Mouse (Mus musculus) adrenal gland, postnatal 4 days (tissue): ENCODE measurements around the gene Pdcl2. TPM values are rescaled to one million over a fixed set of nuclear protein-coding genes. Genes with fewer than 3 reads are reported as not detected.
A peak's percentile ranks its signal among the peaks of the same experiment; 100 is the strongest.

Experiments
- DNase-seq, 2 experiments: peaks; one replicate each; pipeline ENCODE4 v3.0.0; 2021 to 2022; ENCODE audit warnings: low spot score in 2 of 2, mixed read lengths in 2 of 2
- total RNA-seq, 2 experiments: library from RNA; stranded (reverse); gene quantifications; 2 replicates each; pipeline ENCODE4 v1.2.3; 2021

Pdcl2 gene
- total RNA-seq, 2 experiments from 2014 or later, result not detected

DNA sequence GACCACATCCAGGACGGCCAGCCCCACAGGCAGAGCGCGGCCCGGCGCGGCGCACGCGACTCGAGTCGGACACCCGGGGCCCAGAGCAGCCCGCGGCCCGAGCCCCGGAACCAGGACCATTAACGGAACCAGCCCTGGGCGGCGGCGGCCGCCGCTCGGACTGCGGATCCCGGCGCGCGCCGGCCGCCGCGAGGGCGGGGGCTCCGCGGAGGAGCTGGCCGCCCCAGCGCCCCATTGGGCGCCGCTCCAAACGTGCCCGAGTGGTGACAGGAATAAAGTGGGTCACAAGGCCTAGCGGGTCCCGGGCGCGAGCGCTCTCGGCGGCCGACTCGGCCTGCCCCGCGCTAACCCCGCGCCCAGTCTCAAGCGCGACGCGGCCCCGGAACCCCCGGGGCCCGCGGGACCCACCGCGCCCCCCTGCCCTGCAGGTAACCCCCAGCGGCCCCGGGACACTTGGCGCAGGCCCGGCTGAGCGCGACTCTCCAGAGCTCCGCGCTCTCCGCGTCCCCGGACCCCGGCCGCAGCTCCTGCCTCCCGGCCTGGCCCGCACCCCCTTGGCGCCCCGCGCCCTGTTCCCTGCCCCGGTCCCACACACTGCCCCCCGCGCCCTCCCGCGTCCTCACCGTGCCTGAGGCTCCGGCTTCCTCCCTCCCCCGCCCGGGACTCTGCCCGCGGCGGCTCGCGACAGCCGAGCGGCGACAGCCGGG is 27.1 kb downstream of the Pdcl2 start:
- peak; percentile 62 to 72 for DNase-seq

DNA sequence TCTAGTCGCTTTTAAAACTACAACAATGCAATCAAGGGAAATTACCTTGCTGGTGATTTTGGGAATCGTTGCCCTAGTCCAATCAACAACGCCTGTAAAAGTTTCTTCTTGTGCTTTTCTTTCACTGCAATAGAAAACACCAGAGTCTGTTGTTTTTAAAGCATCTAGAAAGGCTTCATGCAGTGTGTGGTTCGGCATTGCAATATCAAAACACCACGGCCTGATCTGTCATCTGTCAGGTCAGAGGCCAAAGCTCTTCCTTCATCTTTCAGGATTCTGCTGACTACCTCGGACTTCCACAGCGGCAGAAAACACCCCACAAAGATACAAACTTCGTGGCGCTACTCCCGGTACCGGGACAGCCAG is 27.6 kb downstream of the Pdcl2 start:
- no peak for DNase-seq

DNA sequence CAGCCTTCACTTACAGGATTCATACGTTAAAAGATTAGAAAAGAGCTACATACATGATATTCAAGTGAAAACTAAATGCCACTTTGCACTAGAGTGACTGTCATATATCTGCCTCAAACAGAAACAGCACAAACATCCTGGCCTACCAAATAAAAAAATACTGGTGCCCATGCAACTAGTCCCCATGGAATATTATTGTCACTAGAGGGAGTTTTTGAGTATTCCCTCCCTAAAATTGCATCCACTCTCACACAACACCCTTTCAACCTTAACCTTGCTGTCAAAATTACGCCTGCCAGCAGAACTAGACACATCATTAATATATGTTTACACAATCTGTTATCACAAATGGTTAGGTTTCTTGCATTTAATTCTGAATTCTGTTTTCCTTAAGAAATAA is 28.9 kb downstream of the Pdcl2 start:
- no peak for DNase-seq

DNA sequence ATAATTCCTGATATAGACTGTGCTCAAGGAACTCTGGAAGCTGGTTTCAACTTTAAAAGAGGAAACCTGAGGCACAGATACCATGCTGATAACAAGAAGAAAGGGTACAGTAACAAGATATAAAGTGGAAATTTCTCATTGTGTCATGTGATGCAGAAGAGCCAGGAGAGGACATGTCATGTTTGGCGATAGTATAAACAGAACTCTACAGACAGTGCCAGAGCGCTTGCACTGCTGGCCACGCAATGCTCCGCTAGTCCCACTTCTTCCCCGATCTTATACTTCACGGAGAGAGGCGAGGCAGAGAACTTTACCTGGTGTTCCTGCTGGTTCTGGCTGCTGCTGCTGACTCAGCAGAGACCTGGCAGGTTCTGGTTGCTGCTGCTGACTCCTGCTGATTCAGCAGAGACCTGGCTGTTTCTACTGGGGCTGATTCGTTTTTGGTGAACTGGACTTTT is 41.7 kb downstream of the Pdcl2 start:
- no peak for DNase-seq

DNA sequence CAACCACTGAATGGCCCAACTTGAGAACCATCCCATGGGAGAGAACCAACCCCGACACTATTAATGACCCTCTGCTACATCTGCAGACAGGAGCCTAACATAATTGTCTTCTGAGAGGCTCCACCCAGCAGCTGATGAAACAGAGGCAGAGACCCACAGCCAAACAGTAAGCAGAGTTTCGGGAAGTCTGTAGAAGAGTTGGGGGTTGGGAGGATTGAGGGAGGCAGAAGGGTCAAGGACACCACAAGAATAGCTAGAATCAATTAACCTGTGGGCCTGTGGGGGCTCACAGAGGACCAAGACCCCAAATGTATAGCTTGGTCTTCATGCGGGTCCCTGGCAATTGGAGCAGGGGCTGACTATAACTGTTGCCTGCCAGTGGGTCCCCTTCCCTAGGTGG is 42.7 kb downstream of the Pdcl2 start:
- DNase-seq, result no peak

DNA sequence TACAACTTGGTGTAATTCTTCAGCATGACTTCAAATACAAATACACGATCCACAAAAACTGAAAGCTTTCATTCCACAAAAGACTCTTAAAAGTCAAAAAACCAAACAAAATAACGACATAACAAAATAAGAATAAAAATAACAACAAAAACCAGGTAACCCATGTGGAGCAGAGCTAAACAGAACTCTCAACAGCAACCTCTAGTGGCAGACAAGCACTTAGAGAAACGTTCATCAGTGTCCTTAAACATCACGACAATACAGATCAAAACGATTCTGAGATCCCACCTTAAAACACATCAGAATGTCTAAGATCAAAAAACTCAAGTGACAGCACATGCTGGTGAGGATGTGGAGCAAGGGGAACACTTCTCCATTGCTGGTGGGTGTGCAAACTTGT is 43.9 kb downstream of the Pdcl2 start:
- no peak for DNase-seq

DNA sequence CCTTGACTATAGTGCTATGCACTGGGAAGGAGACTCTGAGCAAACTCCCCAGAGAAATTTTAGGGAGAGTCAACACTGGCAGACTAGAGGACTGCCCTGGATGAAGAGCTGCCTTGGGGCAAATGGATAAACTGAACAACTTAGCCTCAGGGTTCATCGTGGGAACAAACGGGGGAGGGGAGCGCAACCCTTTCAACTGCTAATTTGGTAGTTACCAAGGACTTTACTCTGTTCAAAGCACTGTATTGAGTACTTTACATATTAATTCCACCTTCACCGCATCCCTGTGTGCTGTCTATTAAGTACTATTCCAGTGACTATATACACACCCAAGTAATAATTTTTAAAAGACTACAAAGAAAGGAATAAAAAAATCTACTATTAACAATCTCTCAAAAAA is 45.3 kb downstream of the Pdcl2 start:
- no peak for DNase-seq

DNA sequence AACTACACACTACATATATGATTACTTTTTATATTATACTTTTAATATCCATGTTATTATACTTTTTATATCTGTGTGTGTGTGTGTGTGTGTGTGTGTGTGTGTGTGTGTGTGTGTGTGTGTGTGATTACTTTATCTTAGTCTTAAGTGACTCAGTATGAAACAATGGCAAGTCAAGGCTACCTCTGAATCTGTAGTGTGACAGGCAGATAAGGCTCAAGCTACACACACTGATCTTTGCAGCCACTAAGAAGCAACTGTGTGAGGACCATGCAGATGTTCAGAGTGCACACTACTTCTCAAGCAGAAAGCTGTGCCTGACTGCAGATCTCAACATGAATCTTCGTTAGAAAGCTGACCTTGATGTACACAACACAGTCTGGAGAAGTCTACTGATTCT is 47.1 kb downstream of the Pdcl2 start:
- DNase-seq, result no peak

DNA sequence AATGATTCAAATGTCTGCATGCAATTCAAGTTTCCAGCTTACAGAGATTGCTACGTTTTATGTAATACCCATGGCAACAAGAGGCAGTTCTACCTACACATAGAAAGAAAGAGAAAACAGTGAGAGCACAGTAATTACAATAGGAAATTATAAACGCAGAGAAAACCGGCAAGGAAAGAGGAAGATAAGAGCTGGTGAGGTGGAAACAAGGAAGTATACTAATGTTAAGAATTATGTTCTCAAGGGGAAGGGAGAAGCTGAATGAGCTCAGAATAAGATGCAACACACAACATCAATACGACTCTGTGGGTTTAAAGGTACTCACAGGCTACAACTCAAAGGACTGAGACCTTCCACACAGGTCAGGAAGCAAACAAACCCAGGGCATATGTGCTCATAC is 56.0 kb downstream of the Pdcl2 start:
- no peak for DNase-seq

Other genes starting within 250 kb of the Pdcl2 start
- gene Srd5a3, start 190.9 kb downstream of the Pdcl2 start, total RNA-seq, result 10 to 100 TPM; 31.3 to 33.9 TPM
- 10 to 100 TPM; 68.4 to 68.7 TPM for gene Tmem165, start 147.3 kb downstream of the Pdcl2 start, total RNA-seq
- gene Clock, start 26.4 kb downstream of the Pdcl2 start, total RNA-seq, result 10 to 100 TPM; 33.9 to 36.6 TPM
- not detected for gene Nmu, start 32.6 kb upstream of the Pdcl2 start, total RNA-seq
- gene Gm7271, start 152.9 kb upstream of the Pdcl2 start, total RNA-seq, result not detected
- 10 to 100 TPM; 76.9 to 77.7 TPM for gene Exoc1, start 198.2 kb upstream of the Pdcl2 start, total RNA-seq